Mouse (Mus musculus) bone marrow macrophage, adult 2 months (primary cell): Measurements from ENCODE around the gene Ppp1cc.

Source experiments
- CTCF ChIP-seq: IDR thresholded peaks from 2 replicates; pipeline ENCODE4 v1.5.1; 2012; ENCODE audit warnings: low read depth, mild to moderate bottlenecking, low read length, moderate library complexity
- POLR2A ChIP-seq: IDR thresholded peaks from 2 replicates; pipeline ENCODE4 v1.6.1; 2012; ENCODE audit warnings: mild to moderate bottlenecking, low read depth, low read length, borderline replicate concordance

GRCm38 (mm10) chr5:122136508-122137408 is 21.3 kb upstream of the Ppp1cc start:
- TF ChIP-seq POLR2A (no peak), CTCF (no peak)
